Mouse (Mus musculus): ENCODE data around the gene Myh14. TPM values are rescaled to one million over a fixed set of nuclear protein-coding genes. Genes with fewer than 3 reads are reported as not detected.

Gene Myh14
- total and polyA plus RNA-seq, 2 experiments from 2014 or later, result 1.4 to 2.9 TPM

- TF ChIP-seq CTCF (IDR thresholded peaks at IDR 0.05; ENCODE audit: low read depth), result no peak
- TF ChIP-seq EP300 (IDR thresholded peaks at IDR 0.05; ENCODE audit: low read depth), result no peak
- DNase-seq (ENCODE audit: low spot score) (no peak), ATAC-seq (ENCODE audit: insufficient read depth, low read depth) (no peak)
- no peak overlapping the region for H3K9ac ChIP-seq (replicated peaks; ENCODE audit: low read depth, low read length)
- H3K4me1 ChIP-seq (ENCODE audit: control insufficient read depth, insufficient read depth), result no peaks in the 10 kb centered on the region
- no peak overlapping the region for H3K27ac ChIP-seq (ENCODE audit: low read depth)
- no peak overlapping the region for H3K4me2 ChIP-seq (ENCODE audit: low read depth, low read length)
- no peaks in the 10 kb centered on the region for H3K36me3 ChIP-seq (replicated peaks; ENCODE audit: control insufficient read depth, insufficient read depth, low read length)
- H3K27me3 ChIP-seq (ENCODE audit: control insufficient read depth, insufficient read depth, low read length), result 0 out of 2 replicates have a peak, but pooled peaks cover 11% of the 10 kb centered on the region
- H3K9me3 ChIP-seq (replicated peaks; ENCODE audit: control insufficient read depth, low read length), result 0 out of 2 replicates have a peak, but pooled peaks cover 3% of the 10 kb centered on the region
- WGBS, result 15% methylated on average over 21 of the region's 21 CpGs
- H3K4me3 ChIP-seq (ENCODE audit: low read depth, low read length), result no peak overlapping the region
These were observed 1.5 kb downstream of the Myh14 start for GRCm38 (mm10) chr7:44669103-44669502.

DNA sequence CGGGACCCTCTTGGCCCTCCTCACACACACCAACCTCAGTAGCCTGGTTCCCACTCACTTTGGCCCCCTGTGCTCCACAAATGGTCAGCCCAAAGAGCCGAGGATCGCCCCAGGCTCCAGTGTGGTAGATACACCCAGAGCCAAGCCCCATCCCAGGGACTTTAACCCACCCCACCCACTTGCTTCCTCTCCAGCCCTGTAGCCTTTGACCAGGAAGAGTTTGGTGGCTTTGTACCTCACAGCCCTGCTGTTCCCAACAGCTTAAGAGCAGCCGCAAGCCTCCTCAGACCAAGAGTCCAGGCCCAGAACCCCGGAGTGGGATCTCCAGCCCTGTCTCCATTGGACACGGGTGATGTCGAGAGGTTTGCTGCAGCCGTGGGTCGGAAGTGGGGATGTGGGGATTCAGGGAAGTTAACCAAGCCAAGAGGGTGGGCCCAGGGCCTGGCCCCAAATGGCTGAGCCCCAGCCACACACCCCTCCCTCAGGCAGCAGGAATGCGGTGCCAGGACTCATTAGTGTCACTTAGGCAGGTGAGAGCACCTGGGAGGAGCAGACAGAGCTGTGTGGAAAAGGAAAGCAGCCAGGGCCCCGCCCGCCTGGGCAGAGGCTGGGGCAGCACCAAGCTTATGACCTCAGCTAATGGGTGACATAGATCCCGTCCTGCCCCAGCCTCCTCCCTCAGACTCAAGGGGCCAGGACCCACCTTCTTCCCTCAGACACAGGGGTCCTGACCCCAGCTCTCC is 2.5 kb downstream of the Myh14 start:
- 0 out of 2 replicates have a peak, but pooled peaks cover 11% of the 10 kb centered on the region for H3K27me3 ChIP-seq (ENCODE audit: control insufficient read depth, insufficient read depth, low read length)
- no peak for TF ChIP-seq EP300 (IDR thresholded peaks at IDR 0.05; ENCODE audit: low read depth)
- no peak for TF ChIP-seq CTCF (IDR thresholded peaks at IDR 0.05; ENCODE audit: low read depth)

DNA sequence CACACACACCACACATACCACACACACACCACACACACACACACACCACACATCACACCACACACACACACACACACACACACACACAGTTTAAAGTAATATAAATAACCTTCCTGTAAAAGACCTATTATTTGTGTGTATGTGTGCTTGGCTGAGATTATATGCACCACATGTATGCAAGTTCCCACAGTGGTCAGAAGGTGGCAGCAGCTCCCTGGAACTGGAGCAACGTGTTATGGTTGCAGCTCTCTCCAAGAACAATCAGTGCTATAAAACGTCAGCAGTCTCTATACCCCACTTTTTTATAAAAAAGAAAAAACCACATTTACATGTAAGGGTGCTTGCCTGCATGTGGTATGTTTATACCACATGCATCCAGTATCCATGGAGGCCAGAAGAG is 4.2 kb downstream of the Myh14 start:
- no peak overlapping the region for H3K4me2 ChIP-seq (ENCODE audit: low read depth, low read length)
- H3K36me3 ChIP-seq (replicated peaks; ENCODE audit: control insufficient read depth, insufficient read depth, low read length), result no peaks in the 10 kb centered on the region
- 0 out of 2 replicates have a peak, but pooled peaks cover 3% of the 10 kb centered on the region for H3K9me3 ChIP-seq (replicated peaks; ENCODE audit: control insufficient read depth, low read length)
- 0 out of 2 replicates have a peak, but pooled peaks cover 11% of the 10 kb centered on the region for H3K27me3 ChIP-seq (ENCODE audit: control insufficient read depth, insufficient read depth, low read length)
- H3K27ac ChIP-seq (ENCODE audit: low read depth), result no peak overlapping the region
- ATAC-seq (ENCODE audit: insufficient read depth, low read depth) (no peak), DNase-seq (ENCODE audit: low spot score) (no peak)
- no peak overlapping the region for H3K4me3 ChIP-seq (ENCODE audit: low read depth, low read length)
- WGBS, result 66% methylated on average over 2 of the region's 2 CpGs
- no peak overlapping the region for H3K9ac ChIP-seq (replicated peaks; ENCODE audit: low read depth, low read length)
- no peak for TF ChIP-seq EP300 (IDR thresholded peaks at IDR 0.05; ENCODE audit: low read depth)
- TF ChIP-seq CTCF (IDR thresholded peaks at IDR 0.05; ENCODE audit: low read depth), result peak; percentile 13; the same call in 1 of the 2 replicates
- H3K4me1 ChIP-seq (ENCODE audit: control insufficient read depth, insufficient read depth), result no peaks in the 10 kb centered on the region

More for the DNA sequence above, 2.5 kb downstream of the Myh14 start:
- ATAC-seq (ENCODE audit: insufficient read depth, low read depth), result no peak
- no peak overlapping the region for H3K9ac ChIP-seq (replicated peaks; ENCODE audit: low read depth, low read length)
- DNase-seq (ENCODE audit: low spot score), result no peak
- H3K4me3 ChIP-seq (ENCODE audit: low read depth, low read length), result no peak overlapping the region
- WGBS, result 58% methylated on average over 13 of the region's 13 CpGs
- no peak overlapping the region for H3K4me2 ChIP-seq (ENCODE audit: low read depth, low read length)
- no peaks in the 10 kb centered on the region for H3K4me1 ChIP-seq (ENCODE audit: control insufficient read depth, insufficient read depth)
- no peaks in the 10 kb centered on the region for H3K36me3 ChIP-seq (replicated peaks; ENCODE audit: control insufficient read depth, insufficient read depth, low read length)
- H3K9me3 ChIP-seq (replicated peaks; ENCODE audit: control insufficient read depth, low read length), result 0 out of 2 replicates have a peak, but pooled peaks cover 3% of the 10 kb centered on the region
- no peak overlapping the region for H3K27ac ChIP-seq (ENCODE audit: low read depth)

GRCm38 (mm10) chr7:44664731-44665130 is 5.9 kb downstream of the Myh14 start:
- WGBS, result 36% methylated on average over 11 of the region's 11 CpGs
- Histone ChIP-seq H3K9me3 (replicated peaks; ENCODE audit: control insufficient read depth, low read length) (0 out of 2 replicates have a peak, but pooled peaks cover 3% of the 10 kb centered on the region), H3K4me3 (ENCODE audit: low read depth, low read length) (no peak overlapping the region), H3K4me1 (ENCODE audit: control insufficient read depth, insufficient read depth) (no peaks in the 10 kb centered on the region), H3K27ac (ENCODE audit: low read depth) (no peak overlapping the region), H3K4me2 (ENCODE audit: low read depth, low read length) (no peak overlapping the region), H3K36me3 (replicated peaks; ENCODE audit: control insufficient read depth, insufficient read depth, low read length) (no peaks in the 10 kb centered on the region), H3K9ac (replicated peaks; ENCODE audit: low read depth, low read length) (no peak overlapping the region), H3K27me3 (ENCODE audit: control insufficient read depth, insufficient read depth, low read length) (no peaks in the 10 kb centered on the region)
- DNase-seq (ENCODE audit: low spot score) (no peak), ATAC-seq (ENCODE audit: insufficient read depth, low read depth) (no peak)
- TF ChIP-seq EP300 (IDR thresholded peaks at IDR 0.05; ENCODE audit: low read depth) (no peak), CTCF (IDR thresholded peaks at IDR 0.05; ENCODE audit: low read depth) (no peak)

- Histone ChIP-seq H3K9ac (replicated peaks; ENCODE audit: low read depth, low read length) (no peak overlapping the region), H3K4me2 (ENCODE audit: low read depth, low read length) (no peak overlapping the region), H3K27me3 (ENCODE audit: control insufficient read depth, insufficient read depth, low read length) (no peaks in the 10 kb centered on the region), H3K4me3 (ENCODE audit: low read depth, low read length) (no peak overlapping the region), H3K9me3 (replicated peaks; ENCODE audit: control insufficient read depth, low read length) (0 out of 2 replicates have a peak, but pooled peaks cover 3% of the 10 kb centered on the region), H3K4me1 (ENCODE audit: control insufficient read depth, insufficient read depth) (no peaks in the 10 kb centered on the region), H3K27ac (ENCODE audit: low read depth) (no peak overlapping the region), H3K36me3 (replicated peaks; ENCODE audit: control insufficient read depth, insufficient read depth, low read length) (no peaks in the 10 kb centered on the region)
- 66% methylated on average over 5 of the region's 5 CpGs for WGBS
- ATAC-seq (ENCODE audit: insufficient read depth, low read depth) (no peak), DNase-seq (ENCODE audit: low spot score) (no peak)
- TF ChIP-seq CTCF (IDR thresholded peaks at IDR 0.05; ENCODE audit: low read depth), result no peak
- TF ChIP-seq EP300 (IDR thresholded peaks at IDR 0.05; ENCODE audit: low read depth), result no peak
These were observed 7.1 kb downstream of the Myh14 start for GRCm38 (mm10) chr7:44663546-44663945.

Data from heart, postnatal 0 days (tissue).